Comparison of ENCODE assay signal across 20 mouse cellular contexts in genomic region chr8:60492471-60492870, GRCm38 (mm10). TPM values are rescaled to one million over a fixed set of nuclear protein-coding genes. Genes with fewer than 3 reads are reported as not detected.
DNase-seq lines count a peak whose midpoint lies in the region; ATAC-seq and TF ChIP-seq lines count a peak whose summit lies in the region.
"Had no signal": no experiment of that assay in that cellular context is flagged by ENCODE, and none has a peak within 500 bp of the region (broad histone marks: within the 10 kb centered on the region; RNA-seq: fewer than 3 reads in every experiment).

No protein-coding gene starts in this region.

- no peaks in the 10 kb centered on the region for H3K9me3 ChIP-seq in kidney, postnatal 0 days (replicated peaks; ENCODE audit: low read length)
- no peaks in the 10 kb centered on the region for H3K9me3 ChIP-seq in midbrain, embryonic 15.5 days
- H3K9me3 ChIP-seq: forebrain, embryonic 15.5 days; hindbrain, embryonic 15.5 days; liver, embryonic 13.5 days; neural tube, embryonic 13.5 days had no signal

- H3K27ac ChIP-seq in kidney, postnatal 0 days: peak overlapping the region; percentile 73
- H3K27ac ChIP-seq in midbrain, embryonic 15.5 days: no peak overlapping the region
- H3K27ac ChIP-seq: forebrain, embryonic 15.5 days; hindbrain, embryonic 15.5 days; liver, embryonic 13.5 days; neural tube, embryonic 13.5 days had no signal

- intact Hi-C loops in heart, postnatal 10 days (cut with DNase I): no loop called here
- intact Hi-C loops in heart, postnatal 36 days (cut with DNase I): no loop called here

- ATAC-seq in kidney, postnatal 0 days (replicated peaks; ENCODE audit: low FRiP score, low read depth): peak; percentile 90
- ATAC-seq in midbrain, embryonic 15.5 days (replicated peaks): no peak
- ATAC-seq: forebrain, embryonic 15.5 days; intestine, postnatal 0 days; Patski had no signal

- no peak for TF ChIP-seq CTCF in kidney, postnatal 0 days (IDR thresholded peaks at IDR 0.05; ENCODE audit: low read depth)

- H3K27me3 ChIP-seq in kidney, postnatal 0 days (ENCODE audit: insufficient read depth, low read length): no peaks in the 10 kb centered on the region
- no peaks in the 10 kb centered on the region for H3K27me3 ChIP-seq in midbrain, embryonic 15.5 days (replicated peaks)
- H3K27me3 ChIP-seq: forebrain, embryonic 15.5 days; hindbrain, embryonic 15.5 days; liver, embryonic 13.5 days; neural tube, embryonic 13.5 days; Patski had no signal

- no peak overlapping the region for H3K4me3 ChIP-seq in kidney, postnatal 0 days (replicated peaks; ENCODE audit: low read depth, low read length)
- no peak overlapping the region for H3K4me3 ChIP-seq in midbrain, embryonic 15.5 days
- H3K4me3 ChIP-seq: forebrain, embryonic 15.5 days; hindbrain, embryonic 15.5 days; liver, embryonic 13.5 days; neural tube, embryonic 13.5 days had no signal

- no peaks in the 10 kb centered on the region for H3K36me3 ChIP-seq in kidney, postnatal 0 days (ENCODE audit: insufficient read depth, low read length)
- no peaks in the 10 kb centered on the region for H3K36me3 ChIP-seq in midbrain, embryonic 15.5 days (replicated peaks)
- H3K36me3 ChIP-seq: forebrain, embryonic 15.5 days; hindbrain, embryonic 15.5 days; liver, embryonic 13.5 days; neural tube, embryonic 13.5 days had no signal

- H3K4me2 ChIP-seq in kidney, postnatal 0 days (ENCODE audit: low read length): no peak overlapping the region
- H3K4me2 ChIP-seq in midbrain, embryonic 15.5 days: no peak overlapping the region
- H3K4me2 ChIP-seq: forebrain, embryonic 15.5 days; hindbrain, embryonic 15.5 days; liver, embryonic 13.5 days; neural tube, embryonic 13.5 days had no signal

- no peaks in the 10 kb centered on the region for H3K4me1 ChIP-seq in kidney, postnatal 0 days (replicated peaks; ENCODE audit: insufficient read depth, low read length)
- no peaks in the 10 kb centered on the region for H3K4me1 ChIP-seq in midbrain, embryonic 15.5 days
- H3K4me1 ChIP-seq: forebrain, embryonic 15.5 days; hindbrain, embryonic 15.5 days; liver, embryonic 13.5 days; neural tube, embryonic 13.5 days had no signal

- DNase-seq in adrenal gland, postnatal 10 days: peak; percentile 3
- no peak for DNase-seq in adrenal gland, postnatal 4 days (ENCODE audit: low spot score in 2 of 2)
- DNase-seq in heart, postnatal 10 days: peak; percentile 30 to 41
- no peak for DNase-seq in heart, postnatal 36 days
- peak; percentile 20 for DNase-seq in heart, postnatal 4 days
- DNase-seq in kidney, postnatal 0 days (ENCODE audit: low spot score): peak; percentile 64
- no peak for DNase-seq in right cerebral cortex, postnatal 25 days
- DNase-seq: cerebellum, adult 9-10 months; left cerebral cortex, postnatal 4 days; liver, embryonic 13.5 days; thymus, adult 18-20 months had no signal

- WGBS in kidney, postnatal 0 days: 27% methylated on average over 3 of the region's 3 CpGs
- 78% methylated on average over 3 of the region's 3 CpGs for WGBS in midbrain, embryonic 15.5 days

- H3K9ac ChIP-seq in kidney, postnatal 0 days (ENCODE audit: low read depth, low read length): no peak overlapping the region
- no peak overlapping the region for H3K9ac ChIP-seq in midbrain, embryonic 15.5 days
- H3K9ac ChIP-seq: forebrain, embryonic 15.5 days; hindbrain, embryonic 15.5 days; liver, embryonic 13.5 days; neural tube, embryonic 13.5 days had no signal

RNA-seq across cellular contexts. Expression of gene Gm10283, which starts 10.5 kb away (rescaled TPM):
- not detected for total RNA-seq in adrenal gland, postnatal 10 days (2021)
- not detected for total RNA-seq in adrenal gland, postnatal 4 days (2021)
- not detected for total RNA-seq in heart, postnatal 10 days (2021)
- total RNA-seq in heart, postnatal 36 days (2021): not detected
- total RNA-seq in heart, postnatal 4 days (2021): not detected
- polyA plus RNA-seq in kidney, postnatal 0 days (2015; fragmentation: Nextera tagmentation; extraction: Ambion mirVana): 2.9 and 3.6 TPM in 2 replicates
- polyA plus RNA-seq in midbrain, embryonic 15.5 days (2015; fragmentation: Nextera tagmentation; extraction: Ambion mirVana): not detected in 2 replicates
- total RNA-seq: layer of hippocampus, postnatal 25 days; left cerebral cortex, postnatal 4 days; midbrain, postnatal 0 days had no signal
- polyA plus RNA-seq: forebrain, embryonic 15.5 days; gonadal fat pad, adult 2 months; hindbrain, embryonic 15.5 days; intestine, postnatal 0 days; liver, embryonic 13.5 days; midbrain, postnatal 0 days; neural tube, embryonic 13.5 days; Patski had no signal

RNA-seq across cellular contexts. Expression of gene Aadat, which starts 13.3 kb away (rescaled TPM):
- total RNA-seq in adrenal gland, postnatal 10 days (2021): 10 to 100 TPM in 1 of 2 experiments, 1 to 10 TPM in 1; 4.3 to 10.4 TPM
- 1 to 10 TPM; 5.2 to 5.3 TPM for total RNA-seq in adrenal gland, postnatal 4 days (2021)
- not detected for total RNA-seq in heart, postnatal 10 days (2021)
- total RNA-seq in heart, postnatal 36 days (2021): not detected
- not detected for total RNA-seq in heart, postnatal 4 days (2021)
- 452 and 486 TPM in 2 replicates for polyA plus RNA-seq in kidney, postnatal 0 days (2015; fragmentation: Nextera tagmentation; extraction: Ambion mirVana)
- 1.9 TPM in 2 replicates for polyA plus RNA-seq in midbrain, embryonic 15.5 days (2015; fragmentation: Nextera tagmentation; extraction: Ambion mirVana)
- polyA plus RNA-seq: intestine, postnatal 0 days had no signal

Comparison
In these comparisons a context has a peak if more than half of its experiments do, and no peak if none do; other contexts are left out.
1. DNase-seq: peak in adrenal gland, postnatal 10 days (single experiment), heart, postnatal 10 days (2 of 2), heart, postnatal 4 days (single experiment) and kidney, postnatal 0 days (single experiment); none in adrenal gland, postnatal 4 days (0 of 2), heart, postnatal 36 days (0 of 2) and right cerebral cortex, postnatal 25 days (single experiment).
2. RNA of gene Aadat, which starts 13.3 kb away (total RNA-seq): 4.3 to 10.4 TPM in adrenal gland, postnatal 10 days and 5.2 to 5.3 TPM in adrenal gland, postnatal 4 days; not detected in heart, postnatal 10 days, not detected in heart, postnatal 4 days and not detected in heart, postnatal 36 days; every median in the first group is over 4 times any median in the second.